Mouse (Mus musculus) right cerebral cortex, adult 18-20 months (tissue): Measurements from ENCODE around the gene Flt3.
A peak's percentile ranks its signal among the peaks of the same experiment; 100 is the strongest.

ENCODE experiments used
- DNase-seq: peaks from one replicate; pipeline ENCODE4 v3.0.0; 2022; ENCODE audit warnings: mixed read lengths

Flt3 gene

GRCm38 (mm10) chr5:147399843-147400504 lies at the start of gene Flt3:
Gene Flt3 (minus strand): TSS chr5:147400489.
- peak; percentile 38 for DNase-seq

GRCm38 (mm10) chr5:147448933-147449332 lies 48.6 kb upstream of the Flt3 start:
- DNase-seq: no peak

GRCm38 (mm10) chr5:147448526-147448925 lies 48.2 kb upstream of the Flt3 start:
- no peak for DNase-seq

DNA sequence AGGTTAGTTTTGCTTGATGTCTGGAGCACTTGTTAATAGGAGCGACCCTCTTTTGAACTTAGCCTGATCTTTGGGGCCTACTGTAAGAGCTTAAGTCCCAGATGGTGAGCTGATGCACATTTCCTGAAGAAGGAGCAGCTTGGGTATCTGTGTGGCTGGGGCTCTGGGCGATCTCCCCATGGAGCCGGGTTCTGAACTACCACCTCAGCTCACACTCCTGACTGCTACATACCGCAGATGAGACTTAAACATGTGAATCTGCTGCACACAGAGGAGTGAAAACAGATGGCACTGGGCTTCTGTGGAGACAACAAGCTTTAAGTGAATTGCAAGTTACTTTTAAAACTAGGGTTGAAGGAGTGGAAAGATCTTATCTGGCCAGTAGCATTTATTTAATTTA lies 45.0 kb upstream of the Flt3 start:
- peak; percentile 38 for DNase-seq

DNA sequence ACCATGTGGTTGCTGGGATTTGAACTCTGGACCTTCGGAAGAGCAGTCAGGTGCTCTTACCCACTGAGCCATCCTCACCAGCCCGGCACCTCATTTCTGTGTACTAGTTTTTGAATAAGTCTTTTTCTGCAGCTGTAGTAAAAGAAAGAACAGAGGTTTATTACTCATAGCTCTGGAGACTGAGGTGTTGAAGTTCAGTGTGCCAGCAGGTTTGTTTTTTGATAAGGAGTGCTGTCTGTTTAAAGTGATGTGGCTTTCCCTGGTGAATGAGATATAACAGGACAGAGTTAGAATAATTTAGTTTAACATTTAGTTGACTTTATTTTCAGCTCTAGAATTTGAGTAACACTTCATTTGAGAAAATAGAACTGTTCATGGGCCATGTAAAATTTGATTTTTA lies 44.5 kb upstream of the Flt3 start:
- DNase-seq: no peak

- no peak for DNase-seq
Measured at GRCm38 (mm10) chr5:147444298-147444697, 44.0 kb upstream of the Flt3 start.

GRCm38 (mm10) chr5:147442741-147443140 lies 42.5 kb upstream of the Flt3 start:
- no peak for DNase-seq

- DNase-seq: no peak
Measured at GRCm38 (mm10) chr5:147441979-147442378, 41.7 kb upstream of the Flt3 start.

DNA sequence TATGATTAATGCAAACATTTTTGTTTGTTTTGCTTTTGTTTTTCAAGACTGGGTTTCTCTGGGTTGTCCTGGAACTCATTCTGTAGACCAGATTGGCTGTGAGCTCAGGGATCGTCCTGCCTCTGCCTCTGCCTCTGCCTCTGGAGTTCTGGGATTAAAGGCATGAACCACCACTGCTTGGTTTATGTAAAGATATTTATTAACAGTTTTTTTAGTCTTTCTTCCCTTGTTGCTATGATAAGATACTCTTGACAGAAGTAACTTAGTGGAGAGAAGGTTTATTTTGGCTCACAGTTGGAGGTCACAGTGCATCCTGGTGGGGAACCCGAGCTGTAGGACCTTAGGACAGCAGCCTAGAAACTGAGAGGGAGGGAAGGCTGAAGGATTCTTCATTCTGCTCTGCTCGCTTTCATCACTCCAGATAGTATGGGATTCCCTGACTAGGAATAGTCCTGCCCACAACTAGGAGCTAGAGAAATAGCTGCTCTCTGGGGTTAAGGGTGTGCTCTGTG lies 40.8 kb upstream of the Flt3 start:
- no peak for DNase-seq

GRCm38 (mm10) chr5:147436491-147436890 lies 36.2 kb upstream of the Flt3 start:
- DNase-seq: no peak

DNA sequence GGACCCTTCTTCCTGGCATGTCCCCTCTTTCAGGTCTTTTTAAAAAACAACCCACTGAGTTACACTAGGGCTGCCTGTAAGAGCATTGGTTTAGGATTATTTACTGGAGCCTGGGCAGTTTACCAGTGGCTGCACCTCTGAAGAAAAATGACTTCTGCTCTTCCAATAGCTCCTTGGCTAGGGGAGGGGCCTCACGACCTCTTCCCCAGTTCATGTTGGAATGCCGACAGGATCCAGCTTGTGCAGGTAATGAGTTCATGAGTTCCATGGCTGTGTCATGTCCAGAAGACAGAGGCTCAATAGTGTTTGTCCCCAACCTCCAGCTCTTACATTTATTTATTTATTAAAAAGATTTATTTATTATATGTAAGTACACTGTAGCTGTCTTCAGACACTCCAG lies 35.5 kb upstream of the Flt3 start:
- no peak for DNase-seq

DNA sequence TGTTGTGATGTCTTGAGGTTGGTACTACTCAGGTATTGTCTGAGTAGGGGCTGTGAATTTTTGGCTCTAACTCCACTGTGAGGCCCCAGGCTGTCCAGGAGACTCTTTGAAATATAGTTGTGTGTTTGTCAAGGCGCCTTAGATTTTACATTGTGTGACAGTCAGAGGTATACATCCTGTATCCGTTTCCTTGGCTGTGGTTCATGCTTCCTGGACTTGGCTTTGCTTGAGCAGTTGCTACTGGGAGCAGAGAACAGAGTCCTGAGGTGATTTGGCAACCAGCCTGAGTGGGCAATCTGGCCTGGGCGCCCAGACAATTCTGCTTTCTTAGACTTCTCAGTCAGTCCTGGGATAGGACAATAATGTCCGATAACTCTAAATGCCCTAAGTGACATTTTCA lies 34.9 kb upstream of the Flt3 start:
- no peak for DNase-seq

GRCm38 (mm10) chr5:147432927-147433326 lies 32.6 kb upstream of the Flt3 start:
- no peak for DNase-seq

DNA sequence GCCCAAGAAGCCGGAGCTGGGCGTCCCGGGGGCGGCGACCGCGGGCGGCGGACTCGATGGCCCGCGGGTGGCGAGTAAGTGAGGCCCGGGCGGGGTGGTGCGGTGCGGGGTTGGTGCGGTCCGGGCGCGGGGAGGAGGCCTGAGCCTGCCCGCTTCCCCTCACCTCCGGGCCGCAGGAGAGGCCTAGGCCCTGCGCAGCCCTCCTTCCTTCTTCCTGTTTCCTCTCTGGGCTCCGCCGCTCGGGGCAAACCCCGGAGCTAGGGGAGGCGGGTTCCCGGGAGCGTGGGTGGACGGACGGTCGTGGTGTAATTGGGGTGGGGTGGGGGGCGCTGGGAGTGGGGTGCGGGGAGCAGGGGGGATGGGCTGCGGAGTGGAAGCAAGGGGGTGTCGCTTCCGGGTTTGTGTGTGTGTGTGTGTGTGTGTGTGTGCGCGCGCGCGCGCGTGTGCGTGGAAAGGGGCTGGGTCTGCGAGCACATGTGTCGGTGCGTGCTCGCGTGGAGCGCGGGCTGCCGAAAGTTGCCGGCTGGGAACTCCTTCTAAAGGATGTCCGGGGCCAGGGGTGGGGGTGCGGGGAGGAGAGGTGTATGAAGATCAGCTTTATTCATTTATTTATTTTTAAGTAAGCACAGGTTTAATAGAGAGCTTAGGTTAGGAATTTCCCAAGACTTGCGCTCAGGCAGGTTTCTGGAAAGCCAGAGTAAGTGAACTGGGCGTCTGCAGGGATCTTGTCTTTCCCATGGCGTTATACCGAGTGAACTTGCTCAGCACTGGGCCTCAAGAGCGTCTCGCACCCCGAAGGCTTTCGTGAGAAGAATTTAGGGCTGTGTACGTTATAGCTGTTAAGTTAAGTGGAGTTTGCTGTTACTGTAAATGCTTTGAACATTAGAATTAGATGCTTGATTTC lies 30.9 kb upstream of the Flt3 start:
- DNase-seq: peak; percentile 68

DNA sequence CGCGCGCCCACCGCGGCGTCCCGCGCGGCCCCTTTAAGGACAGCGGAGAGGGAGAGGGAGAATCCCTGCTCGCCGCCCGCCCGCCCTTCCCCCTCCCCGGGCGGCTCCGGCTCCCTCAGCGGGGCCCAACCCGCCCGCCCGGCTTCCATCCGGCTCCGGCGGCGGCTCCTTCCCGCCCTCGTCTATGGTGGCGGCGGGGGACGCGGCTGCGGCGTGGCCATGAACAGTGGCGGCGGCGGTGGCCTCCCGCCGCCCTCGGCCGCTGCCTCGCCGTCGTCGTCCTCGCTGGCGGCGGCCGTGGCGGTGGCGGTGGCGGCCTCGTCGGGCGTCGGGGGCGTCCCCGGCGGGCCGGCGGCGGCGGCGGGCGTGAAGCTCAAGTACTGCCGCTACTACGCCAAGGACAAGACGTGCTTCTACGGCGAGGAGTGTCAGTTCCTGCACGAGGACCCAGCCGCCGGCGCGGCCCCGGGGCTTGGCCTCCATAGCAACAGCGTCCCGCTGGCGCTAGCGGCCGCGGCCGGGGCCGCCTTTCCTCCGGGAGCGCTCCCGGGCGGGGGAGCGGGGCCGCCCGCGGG lies 30.2 kb upstream of the Flt3 start:
- peak; percentile 57 for DNase-seq

DNA sequence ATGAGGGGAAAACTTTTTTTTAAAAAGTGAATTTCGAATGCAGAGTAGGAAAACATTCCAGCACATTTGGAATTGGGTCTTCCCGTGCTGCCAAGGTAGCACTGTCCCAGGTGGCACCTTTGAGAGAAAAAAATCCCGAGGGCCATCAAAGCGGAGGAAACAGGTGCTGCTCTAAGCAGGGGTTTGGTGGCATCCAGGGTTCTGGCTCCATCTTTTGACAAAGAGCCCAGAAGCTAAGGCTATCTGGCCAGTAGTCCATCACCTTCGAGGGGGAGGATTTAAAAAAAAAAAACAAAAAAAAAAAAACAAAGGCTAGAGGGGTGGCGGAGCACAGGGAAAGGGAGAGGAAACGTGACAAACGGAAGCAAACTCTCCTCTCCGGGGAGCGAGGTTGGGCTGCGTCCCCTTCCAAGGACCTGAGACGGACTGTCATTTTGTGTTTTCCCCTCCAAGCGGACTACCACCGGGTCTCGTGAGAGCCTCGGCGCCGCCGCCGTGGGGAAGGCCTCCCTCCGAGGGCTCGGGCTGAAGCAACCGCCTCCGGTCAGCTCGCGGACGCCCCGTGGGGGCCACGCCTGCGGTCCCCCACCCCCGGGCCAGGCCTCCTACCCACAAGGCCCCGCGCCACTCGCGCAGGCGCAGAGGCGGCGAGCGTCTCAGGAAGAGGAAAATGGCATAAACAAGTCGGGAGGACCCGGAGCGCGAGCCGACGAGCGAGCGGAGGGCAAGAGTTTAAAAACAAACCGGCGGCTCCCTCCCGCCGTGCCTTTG lies 29.4 kb upstream of the Flt3 start, which contains the start of gene Pan3:
TSS of gene Pan3 (plus strand) at position 627 of the 771 bp plus-strand sequence.
- peak; percentile 95 for DNase-seq

DNA sequence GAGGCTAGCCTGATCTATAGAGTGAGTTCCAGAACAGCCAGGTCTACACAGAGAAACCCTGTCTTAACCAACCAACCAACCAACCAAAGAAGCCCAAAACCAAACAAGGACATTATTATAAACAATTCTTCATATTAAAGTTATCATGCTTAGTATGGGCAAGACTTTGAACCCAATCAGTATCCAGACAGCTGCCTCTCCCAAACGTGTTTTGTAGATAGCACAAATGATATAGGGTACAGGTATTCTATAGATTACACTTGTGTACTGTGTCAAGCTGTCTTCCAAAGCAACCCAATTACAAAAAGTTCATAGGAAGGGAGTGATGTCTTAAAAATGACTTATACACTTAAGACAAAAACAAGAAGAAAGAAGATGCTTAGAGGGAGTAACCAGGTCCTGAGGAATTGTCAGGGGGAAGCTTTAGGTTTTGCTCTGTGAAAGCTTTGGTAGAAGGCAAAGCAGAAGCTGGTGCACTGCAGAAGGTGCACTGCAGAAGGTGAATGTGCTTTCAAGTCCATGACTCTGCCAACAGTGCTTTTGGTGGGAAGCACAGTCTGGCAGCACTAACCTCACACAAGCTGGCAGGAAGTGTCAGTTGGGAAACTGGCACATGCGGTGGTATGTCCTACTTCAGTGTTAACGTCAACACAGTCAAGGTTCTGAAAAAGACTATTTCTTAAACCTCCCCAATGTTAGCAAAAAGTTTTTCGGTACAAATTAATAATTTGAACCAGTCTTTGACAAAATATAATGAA lies 25.9 kb upstream of the Flt3 start:
- no peak for DNase-seq

GRCm38 (mm10) chr5:147423612-147424011 lies 23.3 kb upstream of the Flt3 start:
- DNase-seq: no peak

DNA sequence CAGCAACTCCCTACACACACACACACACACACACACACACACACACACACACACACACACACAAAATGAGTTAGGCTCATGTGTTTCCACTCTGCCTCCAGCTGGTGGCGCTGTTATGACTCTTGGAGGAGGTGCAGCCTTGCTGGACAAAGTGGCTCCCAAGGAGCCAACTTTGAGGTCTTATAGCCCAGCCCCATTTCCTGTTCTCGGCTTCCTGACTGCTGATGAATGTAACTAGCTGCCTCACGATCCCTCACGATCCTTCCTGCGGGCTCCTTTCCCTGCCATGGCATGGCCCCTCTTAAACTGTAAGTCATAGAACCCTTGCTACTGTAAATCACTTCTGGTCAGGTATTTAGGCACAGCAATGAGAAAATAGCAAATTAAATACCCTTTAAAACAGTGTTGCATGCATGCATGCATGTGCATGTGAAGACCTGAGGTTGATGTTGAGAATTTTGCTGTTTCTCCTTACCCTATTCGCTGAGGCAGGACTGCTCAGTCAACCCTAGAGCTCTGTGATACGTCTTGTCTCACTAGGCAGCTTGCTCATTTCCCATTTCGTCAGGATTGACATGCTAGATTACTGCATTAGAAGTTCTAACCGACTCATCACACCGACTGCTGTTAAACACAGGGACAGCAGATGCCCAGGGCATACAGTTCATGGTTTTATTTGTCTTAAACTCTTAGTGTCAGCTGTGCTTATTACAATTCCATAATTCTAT lies 18.3 kb upstream of the Flt3 start:
- DNase-seq: no peak

GRCm38 (mm10) chr5:147417986-147418385 lies 17.7 kb upstream of the Flt3 start:
- DNase-seq: no peak

GRCm38 (mm10) chr5:147410585-147410984 lies 10.3 kb upstream of the Flt3 start:
- no peak for DNase-seq
